Mouse (Mus musculus): ENCODE measurements at regions not wholly inside any gene's neighbourhood (a gene's known extent, or its start where the extent isn't known, plus 50 kb on each side); places are given as distances from the start of the nearest gene placed in this dataset.

- no peak for ATAC-seq
- H3K27me3 ChIP-seq (replicated peaks; ENCODE audit: insufficient read depth, low read length) = no peaks in the 10 kb centered on the region
- H3K36me3 ChIP-seq (ENCODE audit: insufficient read depth, low read length) = no peaks in the 10 kb centered on the region
- no peaks in the 10 kb centered on the region for H3K9me3 ChIP-seq (ENCODE audit: low read length)
- no peaks in the 10 kb centered on the region for H3K4me1 ChIP-seq (ENCODE audit: insufficient read depth, low read depth, low read length)
- no peak overlapping the region for H3K9ac ChIP-seq (replicated peaks; ENCODE audit: low read depth)
- H3K4me3 ChIP-seq (ENCODE audit: low read depth, low read length) = no peak overlapping the region
- H3K4me2 ChIP-seq (replicated peaks; ENCODE audit: low read depth, low read length) = no peak overlapping the region
- DNase-seq (ENCODE audit: low spot score) = peak; percentile 55
- WGBS = 31% methylated on average over 7 of the region's 7 CpGs
- TF ChIP-seq EP300 (IDR thresholded peaks at IDR 0.05) (no peak), CTCF (IDR thresholded peaks at IDR 0.05) (peak; percentile 69)
- no peak overlapping the region for H3K27ac ChIP-seq (ENCODE audit: low read length)
Observed at GRCm38 (mm10) chr4:62822568-62822967, 142.8 kb upstream of the Zfp618 start.

- no peak for TF ChIP-seq EP300 (IDR thresholded peaks at IDR 0.05)
- no peak for DNase-seq (ENCODE audit: low spot score)
- 71% methylated on average over 7 of the region's 7 CpGs for WGBS
Observed at GRCm38 (mm10) chr4:62823082-62823481, 142.3 kb upstream of the Zfp618 start.

GRCm38 (mm10) chr4:62823555-62824250 is 141.7 kb upstream of the Zfp618 start:
- Histone ChIP-seq H3K36me3 (ENCODE audit: insufficient read depth, low read length) (no peaks in the 10 kb centered on the region), H3K4me1 (ENCODE audit: insufficient read depth, low read depth, low read length) (no peaks in the 10 kb centered on the region), H3K4me3 (ENCODE audit: low read depth, low read length) (no peak overlapping the region), H3K27ac (ENCODE audit: low read length) (no peak overlapping the region), H3K9ac (replicated peaks; ENCODE audit: low read depth) (no peak overlapping the region), H3K4me2 (replicated peaks; ENCODE audit: low read depth, low read length) (no peak overlapping the region), H3K9me3 (ENCODE audit: low read length) (no peaks in the 10 kb centered on the region), H3K27me3 (replicated peaks; ENCODE audit: insufficient read depth, low read length) (no peaks in the 10 kb centered on the region)
- TF ChIP-seq EP300 (IDR thresholded peaks at IDR 0.05) (no peak), CTCF (IDR thresholded peaks at IDR 0.05) (no peak)
- DNase-seq (ENCODE audit: low spot score) = no peak
- WGBS = 58% methylated on average over 9 of the region's 9 CpGs
- no peak for ATAC-seq

More at GRCm38 (mm10) chr4:62823082-62823481, 142.3 kb upstream of the Zfp618 start:
- Histone ChIP-seq H3K36me3 (ENCODE audit: insufficient read depth, low read length) (no peaks in the 10 kb centered on the region), H3K4me1 (ENCODE audit: insufficient read depth, low read depth, low read length) (no peaks in the 10 kb centered on the region), H3K4me2 (replicated peaks; ENCODE audit: low read depth, low read length) (no peak overlapping the region), H3K9ac (replicated peaks; ENCODE audit: low read depth) (no peak overlapping the region), H3K27ac (ENCODE audit: low read length) (no peak overlapping the region), H3K27me3 (replicated peaks; ENCODE audit: insufficient read depth, low read length) (no peaks in the 10 kb centered on the region), H3K9me3 (ENCODE audit: low read length) (no peaks in the 10 kb centered on the region), H3K4me3 (ENCODE audit: low read depth, low read length) (no peak overlapping the region)
- no peak for ATAC-seq

GRCm38 (mm10) chr4:62824581-62824980 is 140.8 kb upstream of the Zfp618 start:
- WGBS = 82% methylated on average over 10 of the region's 10 CpGs
- H3K9ac ChIP-seq (replicated peaks; ENCODE audit: low read depth) = no peak overlapping the region
- no peaks in the 10 kb centered on the region for H3K4me1 ChIP-seq (ENCODE audit: insufficient read depth, low read depth, low read length)
- no peak for DNase-seq (ENCODE audit: low spot score)
- no peaks in the 10 kb centered on the region for H3K27me3 ChIP-seq (replicated peaks; ENCODE audit: insufficient read depth, low read length)
- ATAC-seq = no peak
- H3K4me2 ChIP-seq (replicated peaks; ENCODE audit: low read depth, low read length) = no peak overlapping the region
- H3K9me3 ChIP-seq (ENCODE audit: low read length) = no peaks in the 10 kb centered on the region
- H3K27ac ChIP-seq (ENCODE audit: low read length) = no peak overlapping the region
- TF ChIP-seq CTCF (IDR thresholded peaks at IDR 0.05) = no peak
- TF ChIP-seq EP300 (IDR thresholded peaks at IDR 0.05) = no peak
- no peak overlapping the region for H3K4me3 ChIP-seq (ENCODE audit: low read depth, low read length)
- no peaks in the 10 kb centered on the region for H3K36me3 ChIP-seq (ENCODE audit: insufficient read depth, low read length)

- TF ChIP-seq EP300 (IDR thresholded peaks at IDR 0.05) = no peak
- no peak for TF ChIP-seq CTCF (IDR thresholded peaks at IDR 0.05)
- Histone ChIP-seq H3K27me3 (replicated peaks; ENCODE audit: insufficient read depth, low read length) (no peaks in the 10 kb centered on the region), H3K4me1 (ENCODE audit: insufficient read depth, low read depth, low read length) (no peaks in the 10 kb centered on the region), H3K4me2 (replicated peaks; ENCODE audit: low read depth, low read length) (no peak overlapping the region), H3K9me3 (ENCODE audit: low read length) (no peaks in the 10 kb centered on the region), H3K9ac (replicated peaks; ENCODE audit: low read depth) (no peak overlapping the region), H3K4me3 (ENCODE audit: low read depth, low read length) (no peak overlapping the region), H3K27ac (ENCODE audit: low read length) (no peak overlapping the region), H3K36me3 (ENCODE audit: insufficient read depth, low read length) (no peaks in the 10 kb centered on the region)
- DNase-seq (ENCODE audit: low spot score) = no peak
- no peak for ATAC-seq
- 76% methylated on average over 5 of the region's 5 CpGs for WGBS
Observed at GRCm38 (mm10) chr4:62825256-62825655, 140.1 kb upstream of the Zfp618 start.

- no peak overlapping the region for H3K4me2 ChIP-seq (replicated peaks; ENCODE audit: low read depth, low read length)
- no peak overlapping the region for H3K9ac ChIP-seq (replicated peaks; ENCODE audit: low read depth)
- DNase-seq (ENCODE audit: low spot score) = no peak
- no peak overlapping the region for H3K27ac ChIP-seq (ENCODE audit: low read length)
- no peaks in the 10 kb centered on the region for H3K27me3 ChIP-seq (replicated peaks; ENCODE audit: insufficient read depth, low read length)
- WGBS = 50% methylated on average over 7 of the region's 7 CpGs
- no peak for ATAC-seq
- no peaks in the 10 kb centered on the region for H3K4me1 ChIP-seq (ENCODE audit: insufficient read depth, low read depth, low read length)
- TF ChIP-seq EP300 (IDR thresholded peaks at IDR 0.05) = no peak
- TF ChIP-seq CTCF (IDR thresholded peaks at IDR 0.05) = no peak
- H3K36me3 ChIP-seq (ENCODE audit: insufficient read depth, low read length) = no peaks in the 10 kb centered on the region
- H3K9me3 ChIP-seq (ENCODE audit: low read length) = no peaks in the 10 kb centered on the region
- no peak overlapping the region for H3K4me3 ChIP-seq (ENCODE audit: low read depth, low read length)
Observed at GRCm38 (mm10) chr4:62828963-62829362, 136.4 kb upstream of the Zfp618 start.

Data from lung, postnatal 0 days (tissue).